Mouse (Mus musculus) limb, embryonic 15.5 days (tissue): Measurements from ENCODE around the gene Prss48. TPM values are rescaled to one million over a fixed set of nuclear protein-coding genes. Genes with fewer than 3 reads are reported as not detected.
"Not testable (repeated sequence)": the region's sequence is repeated elsewhere in the genome, so short reads cannot be mapped to it uniquely, and the experiment has no call there.

ENCODE experiments used
- ATAC-seq: fragments of 200-750 bp; cut with Nextera tagmentation; 2 replicates; pipeline ENCODE4 v1.8.0; 2017; ENCODE audit warnings: low read depth, moderate TSS enrichment; ENCODE audit not compliant: insufficient number of reproducible peaks, low FRiP score, low TSS enrichment
- H3K27ac ChIP-seq: fragments of 300-500 bp; sonication (generic); 2 replicates; pipeline ENCODE4 v1.5.1; 2015; ENCODE audit warnings: moderate library complexity, mild to moderate bottlenecking, inconsistent platforms
- H3K27me3 ChIP-seq: fragments of 300-500 bp; sonication (generic); 2 replicates; pipeline ENCODE4 v1.6.1; 2015; ENCODE audit warnings: inconsistent platforms
- H3K36me3 ChIP-seq: fragments of 300-500 bp; sonication (generic); 2 replicates; pipeline ENCODE4 v1.6.1; 2015; ENCODE audit warnings: inconsistent platforms
- H3K4me1 ChIP-seq: fragments of 300-500 bp; sonication (generic); 2 replicates; pipeline ENCODE4 v1.6.1; 2015; ENCODE audit warnings: inconsistent platforms
- H3K4me2 ChIP-seq: fragments of 300-500 bp; sonication (generic); 2 replicates; pipeline ENCODE4 v1.6.1; 2015; ENCODE audit warnings: mild to moderate bottlenecking, inconsistent platforms
- H3K4me3 ChIP-seq: fragments of 300-500 bp; sonication (generic); 2 replicates; pipeline ENCODE4 v1.5.1; 2015; ENCODE audit warnings: mild to moderate bottlenecking, inconsistent platforms
- H3K9ac ChIP-seq: fragments of 300-500 bp; sonication (generic); 2 replicates; pipeline ENCODE4 v1.6.1; 2015; ENCODE audit warnings: inconsistent platforms
- H3K9me3 ChIP-seq: fragments of 300-500 bp; sonication (generic); 2 replicates; pipeline ENCODE4 v1.6.1; 2016; ENCODE audit warnings: inconsistent platforms
- WGBS: fragments of 180-500 bp; shearing (Covaris S2); methylation state at CpG from one replicate; pipeline ENCODE4 v1.1.7; 2015; 5-methylcytosine and 5-hydroxymethylcytosine counted together
- polyA plus RNA-seq: library from polyadenylated mRNA; unstranded; fragments of >200 nt; fragmentation: Nextera tagmentation; extraction: Ambion mirVana; gene quantifications from 2 replicates; pipeline ENCODE4 v1.2.1, GENCODE M21; 2015

Gene Prss48
- polyA plus RNA-seq, 1 experiment from 2014 or later, result not detected

GRCm38 (mm10) chr3:85994645-85995044, 7.6 kb downstream of the Prss48 start:
- no peaks in the 10 kb centered on the region for H3K9me3 ChIP-seq
- no peaks in the 10 kb centered on the region for H3K27me3 ChIP-seq
- H3K36me3 ChIP-seq, result no peaks in the 10 kb centered on the region
- H3K27ac ChIP-seq, result no peak overlapping the region
- H3K4me1 ChIP-seq, result no peaks in the 10 kb centered on the region; the same call in 1 of the 2 replicates
- no peak overlapping the region for H3K9ac ChIP-seq
- no peak overlapping the region for H3K4me3 ChIP-seq
- H3K4me2 ChIP-seq, result no peak overlapping the region
- 66% methylated on average over 4 of the region's 4 CpGs for whole genome bisulfite sequencing
- no peak for ATAC-seq

GRCm38 (mm10) chr3:85993744-85994143, 8.5 kb downstream of the Prss48 start:
- H3K9me3 ChIP-seq, result no peaks in the 10 kb centered on the region
- H3K4me2 ChIP-seq, result no peak overlapping the region
- no peaks in the 10 kb centered on the region for H3K36me3 ChIP-seq
- no peaks in the 10 kb centered on the region; the same call in 1 of the 2 replicates for H3K4me1 ChIP-seq
- no peak overlapping the region for H3K27ac ChIP-seq
- H3K4me3 ChIP-seq, result no peak overlapping the region
- no peaks in the 10 kb centered on the region for H3K27me3 ChIP-seq
- ATAC-seq, result no peak
- WGBS, result 65% methylated on average over 11 of the region's 11 CpGs
- H3K9ac ChIP-seq, result no peak overlapping the region

GRCm38 (mm10) chr3:85991802-85992156, 10.5 kb downstream of the Prss48 start:
- Histone ChIP-seq H3K27me3 (no peaks in the 10 kb centered on the region), H3K4me3 (no peak overlapping the region), H3K9me3 (no peaks in the 10 kb centered on the region), H3K27ac (no peak overlapping the region), H3K36me3 (no peaks in the 10 kb centered on the region), H3K4me1 (no peaks in the 10 kb centered on the region; the same call in 1 of the 2 replicates), H3K9ac (no peak overlapping the region), H3K4me2 (no peak overlapping the region)
- ATAC-seq, result no peak
- WGBS, result 61% methylated on average over 5 of the region's 5 CpGs

- H3K4me2 ChIP-seq, result no peak overlapping the region
- no peaks in the 10 kb centered on the region for H3K27me3 ChIP-seq
- ATAC-seq, result no peak
- WGBS, result 64% methylated on average over 6 of the region's 6 CpGs
- H3K9ac ChIP-seq, result no peak overlapping the region
- no peak overlapping the region for H3K4me3 ChIP-seq
- H3K27ac ChIP-seq, result no peak overlapping the region
- H3K4me1 ChIP-seq, result no peaks in the 10 kb centered on the region; the same call in 1 of the 2 replicates
- no peaks in the 10 kb centered on the region for H3K9me3 ChIP-seq
- H3K36me3 ChIP-seq, result no peaks in the 10 kb centered on the region
Measured at GRCm38 (mm10) chr3:85991140-85991801, 11.0 kb downstream of the Prss48 start.

GRCm38 (mm10) chr3:85987225-85987624, 15.1 kb downstream of the Prss48 start:
- WGBS, result 73% methylated on average over 2 of the region's 2 CpGs
- no peak overlapping the region for H3K4me2 ChIP-seq
- no peaks in the 10 kb centered on the region for H3K27me3 ChIP-seq
- H3K4me1 ChIP-seq, result no peaks in the 10 kb centered on the region
- ATAC-seq, result no peak
- H3K36me3 ChIP-seq, result no peaks in the 10 kb centered on the region
- no peak overlapping the region for H3K4me3 ChIP-seq
- no peak overlapping the region for H3K27ac ChIP-seq
- H3K9ac ChIP-seq, result no peak overlapping the region
- no peaks in the 10 kb centered on the region for H3K9me3 ChIP-seq

GRCm38 (mm10) chr3:85984537-85984936, 17.8 kb downstream of the Prss48 start:
- 87% methylated on average over 6 of the region's 6 CpGs for WGBS
- Histone ChIP-seq H3K36me3 (no peaks in the 10 kb centered on the region), H3K9me3 (no peaks in the 10 kb centered on the region), H3K4me3 (no peak overlapping the region), H3K4me2 (no peak overlapping the region), H3K4me1 (no peaks in the 10 kb centered on the region), H3K9ac (no peak overlapping the region), H3K27me3 (no peaks in the 10 kb centered on the region), H3K27ac (no peak overlapping the region)
- no peak for ATAC-seq

GRCm38 (mm10) chr3:85981761-85982160, 20.5 kb downstream of the Prss48 start:
- 58% methylated on average over 3 of the region's 3 CpGs for WGBS
- H3K27me3 ChIP-seq, H3K9me3 ChIP-seq, H3K27ac ChIP-seq, H3K9ac ChIP-seq, H3K4me3 ChIP-seq, H3K4me1 ChIP-seq, H3K4me2 ChIP-seq, H3K36me3 ChIP-seq, ATAC-seq: not testable (repeated sequence)

- 90% methylated on average over 4 of the region's 4 CpGs for WGBS
- no peaks in the 10 kb centered on the region for H3K9me3 ChIP-seq
- H3K4me3 ChIP-seq, result no peak overlapping the region
- H3K27me3 ChIP-seq, result no peaks in the 10 kb centered on the region
- ATAC-seq, result no peak
- no peak overlapping the region for H3K4me2 ChIP-seq
- no peak overlapping the region for H3K9ac ChIP-seq
- no peaks in the 10 kb centered on the region for H3K36me3 ChIP-seq
- no peaks in the 10 kb centered on the region for H3K4me1 ChIP-seq
- H3K27ac ChIP-seq, result no peak overlapping the region
Measured at GRCm38 (mm10) chr3:85980036-85980435, 22.3 kb downstream of the Prss48 start.

- ATAC-seq, result no peak
Measured at GRCm38 (mm10) chr3:85974451-85974850, 27.8 kb downstream of the Prss48 start.

GRCm38 (mm10) chr3:85973376-85974140, 28.7 kb downstream of the Prss48 start:
- Histone ChIP-seq H3K9me3 (no peaks in the 10 kb centered on the region), H3K4me3 (no peak overlapping the region), H3K27me3 (no peaks in the 10 kb centered on the region), H3K4me1 (peaks cover 11% of the 10 kb centered on the region), H3K27ac (no peak overlapping the region), H3K9ac (no peak overlapping the region), H3K36me3 (no peaks in the 10 kb centered on the region), H3K4me2 (no peak overlapping the region)
- no peak for ATAC-seq
- WGBS, result 81% methylated on average over 10 of the region's 10 CpGs

More at GRCm38 (mm10) chr3:85974451-85974850, 27.8 kb downstream of the Prss48 start:
- peaks cover 11% of the 10 kb centered on the region for H3K4me1 ChIP-seq
- no peaks in the 10 kb centered on the region for H3K9me3 ChIP-seq
- no peaks in the 10 kb centered on the region for H3K27me3 ChIP-seq
- WGBS, result 71% methylated on average over 4 of the region's 4 CpGs
- H3K36me3 ChIP-seq, result no peaks in the 10 kb centered on the region
- H3K4me3 ChIP-seq, result no peak overlapping the region
- H3K4me2 ChIP-seq, result no peak overlapping the region
- H3K27ac ChIP-seq, result no peak overlapping the region
- no peak overlapping the region for H3K9ac ChIP-seq

GRCm38 (mm10) chr3:85971599-85971975, 30.7 kb downstream of the Prss48 start:
- 2% methylated on average over 13 of the region's 13 CpGs for WGBS

More at GRCm38 (mm10) chr3:85971599-85971975, 30.7 kb downstream of the Prss48 start:
- peak overlapping the region; percentile 77 for H3K4me2 ChIP-seq
- no peaks in the 10 kb centered on the region for H3K36me3 ChIP-seq
- H3K27me3 ChIP-seq, result no peaks in the 10 kb centered on the region
- H3K9ac ChIP-seq, result peak overlapping the region; percentile 66
- H3K4me1 ChIP-seq, result peaks cover 11% of the 10 kb centered on the region
- H3K4me3 ChIP-seq, result peak overlapping the region; percentile 72
- no peak for ATAC-seq
- H3K27ac ChIP-seq, result no peak overlapping the region; the same call in 1 of the 2 replicates
- no peaks in the 10 kb centered on the region for H3K9me3 ChIP-seq
